Mouse (Mus musculus) liver, adult 2 months (tissue): ENCODE results near the gene Actc1.

Experiments used
- CTCF ChIP-seq: fragments of 200-500 bp; IDR thresholded peaks from 2 replicates; pipeline ENCODE4 v1.5.1; 2011; ENCODE audit warnings: low read depth, low read length, control low read depth
- POLR2A ChIP-seq: fragments of 200-500 bp; IDR thresholded peaks from 2 replicates; pipeline ENCODE4 v1.6.1; 2011; ENCODE audit warnings: low read length, control low read depth; ENCODE audit not compliant: insufficient read depth; ENCODE audit errors: extremely low read depth

GRCm38 (mm10) chr2:114050150-114050549 lies 3.2 kb downstream of the Actc1 start:
- TF ChIP-seq POLR2A: no peak
- TF ChIP-seq CTCF: no peak
